Mouse (Mus musculus): ENCODE measurements around the gene Olig1. TPM values are rescaled to one million over a fixed set of nuclear protein-coding genes. Genes with fewer than 3 reads are reported as not detected.
A peak's percentile ranks its signal among the peaks of the same experiment; 100 is the strongest.

Olig1 gene
- total RNA-seq (2021) = not detected

DNA sequence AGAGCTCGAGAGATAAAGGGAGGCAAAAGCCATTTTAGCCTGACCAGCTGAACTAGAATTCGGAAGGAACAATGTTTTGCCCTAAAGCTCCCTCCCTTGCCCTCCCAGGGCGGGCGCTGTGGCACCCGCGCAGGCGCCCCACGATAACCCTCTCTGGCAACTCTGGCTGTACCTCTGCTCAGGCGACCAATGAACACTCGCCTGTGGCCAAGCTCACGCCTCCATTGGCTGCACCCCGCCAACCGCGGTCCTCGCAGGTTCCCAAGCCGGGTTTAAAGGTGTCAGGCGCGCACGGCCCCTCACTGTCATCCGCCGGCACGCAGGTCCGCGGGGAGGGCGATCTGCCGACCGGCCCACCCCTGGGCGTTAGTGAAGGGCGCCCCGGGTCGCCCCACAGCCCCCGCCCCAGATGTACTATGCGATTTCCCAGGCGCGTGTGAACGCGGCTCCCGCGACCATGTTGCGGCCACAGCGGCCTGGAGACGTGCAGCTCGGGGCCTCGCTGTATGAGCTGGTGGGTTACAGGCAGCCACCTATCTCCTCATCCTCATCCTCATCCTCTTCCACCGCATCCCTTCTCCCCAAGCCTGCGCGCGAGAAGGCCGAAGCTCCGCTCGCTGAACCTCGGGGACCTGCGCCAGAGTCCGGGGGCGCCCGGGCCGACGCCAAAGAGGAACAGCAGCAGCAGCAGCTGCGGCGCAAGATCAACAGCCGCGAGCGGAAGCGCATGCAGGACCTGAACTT lies at the start of gene Olig1:
Olig1 (plus strand) TSS at position 305 of the 744 bp plus-strand sequence.
- peak; percentile 67 for DNase-seq

DNA sequence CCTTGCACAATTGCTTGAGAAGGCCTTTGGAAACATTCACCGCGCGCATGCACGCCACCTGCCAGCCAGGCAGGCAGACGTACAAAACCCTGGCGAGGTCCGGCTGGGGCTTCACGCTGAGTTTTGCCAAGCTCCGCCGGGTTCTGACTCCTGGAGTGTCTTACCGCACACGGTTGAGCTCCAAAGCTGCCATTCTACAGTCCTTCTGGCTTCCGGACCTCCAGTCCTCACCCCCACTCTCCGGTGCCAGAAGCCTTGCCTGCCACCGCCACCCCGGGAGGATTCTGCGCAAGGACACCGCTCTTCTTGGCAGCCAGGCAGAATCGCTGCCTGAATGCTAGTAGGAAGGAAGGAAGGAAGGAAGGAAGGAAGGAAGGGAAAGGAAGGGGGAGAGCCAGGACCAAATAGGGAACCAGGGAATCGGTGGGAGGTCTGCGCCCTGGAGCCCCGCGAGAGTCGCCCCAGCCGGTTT lies 47.4 kb upstream of the Olig1 start:
- no peak for DNase-seq

DNA sequence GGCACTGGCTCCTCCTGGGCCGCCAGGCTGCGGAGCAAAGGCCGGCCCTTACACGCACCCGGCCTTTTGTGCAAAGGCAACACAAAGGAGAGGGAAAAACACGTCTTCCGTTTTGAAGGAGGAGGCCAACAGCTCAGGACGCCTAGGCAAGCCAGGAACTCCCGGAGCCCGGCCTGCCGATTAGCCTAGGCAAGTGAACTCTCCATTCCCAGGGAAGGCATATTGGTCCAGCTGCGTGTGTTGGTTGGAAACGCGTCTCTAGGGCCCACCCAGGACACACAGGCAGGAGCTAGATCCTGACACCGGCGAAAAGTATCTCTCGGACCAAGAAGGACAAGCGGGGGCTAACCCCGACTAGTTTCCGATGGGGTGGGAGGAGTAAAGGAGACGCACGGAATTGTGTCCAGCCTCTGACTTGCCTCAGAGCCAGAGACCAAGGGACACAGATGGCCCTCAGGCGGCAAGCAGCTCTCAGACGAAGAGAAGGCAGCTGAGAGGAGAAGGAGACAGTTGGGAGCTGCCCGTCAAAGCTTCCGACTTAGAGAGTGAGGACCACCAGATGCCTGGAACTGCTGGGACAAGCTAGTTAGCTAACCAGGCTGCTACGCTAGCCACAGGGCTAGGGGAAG lies 46.8 kb upstream of the Olig1 start:
- DNase-seq = no peak

DNA sequence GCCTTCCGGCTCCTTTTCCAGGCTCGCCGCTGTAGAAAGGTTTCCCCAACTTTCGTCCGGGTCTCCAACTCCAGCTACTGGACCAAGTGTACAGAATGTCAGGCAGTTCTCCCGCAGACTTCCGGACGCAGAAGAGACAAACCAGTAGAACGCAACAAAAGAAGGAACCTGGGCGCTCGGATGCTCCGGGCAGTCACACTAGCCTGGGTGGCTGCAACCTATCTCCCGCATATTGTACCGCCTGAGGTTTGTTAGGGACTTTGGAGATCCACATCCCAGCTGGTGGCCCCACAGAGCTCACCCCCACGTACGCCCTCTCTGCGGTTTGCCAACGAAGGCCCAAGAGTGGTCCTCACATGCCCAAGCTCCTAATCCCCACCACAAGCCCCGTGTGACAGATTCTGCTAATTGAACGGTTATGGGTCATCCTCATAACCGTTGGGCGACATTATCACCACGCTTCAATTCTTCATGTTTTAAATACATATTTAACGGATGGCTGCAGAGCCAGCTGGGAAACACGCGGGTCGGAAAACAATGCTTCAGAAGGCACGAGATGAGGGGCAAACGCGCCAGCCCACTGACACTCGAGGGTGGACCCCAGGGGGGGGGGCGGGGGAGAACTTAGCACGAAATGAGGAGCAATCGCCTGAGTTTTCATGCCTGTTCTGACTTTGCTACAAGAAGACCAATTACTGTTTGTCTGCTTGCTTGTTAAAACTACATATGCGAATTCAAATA lies 46.1 kb upstream of the Olig1 start:
- DNase-seq = no peak

DNA sequence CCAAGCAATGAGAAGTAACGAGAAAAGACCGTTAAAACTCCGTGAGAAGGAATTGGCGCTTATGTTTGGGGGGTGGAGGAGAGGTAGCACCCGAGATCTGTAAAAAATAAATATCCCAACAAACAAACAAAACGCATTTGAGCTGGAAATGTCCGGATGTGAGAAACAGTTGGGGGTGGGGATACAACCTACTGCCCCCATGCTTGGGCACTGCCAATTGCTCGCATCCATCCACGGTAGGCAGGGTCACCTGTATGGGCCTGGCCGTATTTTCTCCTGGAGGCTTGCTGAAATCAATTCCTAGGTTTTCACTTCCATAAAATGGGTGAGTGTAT lies 45.5 kb upstream of the Olig1 start:
- no peak for DNase-seq

DNA sequence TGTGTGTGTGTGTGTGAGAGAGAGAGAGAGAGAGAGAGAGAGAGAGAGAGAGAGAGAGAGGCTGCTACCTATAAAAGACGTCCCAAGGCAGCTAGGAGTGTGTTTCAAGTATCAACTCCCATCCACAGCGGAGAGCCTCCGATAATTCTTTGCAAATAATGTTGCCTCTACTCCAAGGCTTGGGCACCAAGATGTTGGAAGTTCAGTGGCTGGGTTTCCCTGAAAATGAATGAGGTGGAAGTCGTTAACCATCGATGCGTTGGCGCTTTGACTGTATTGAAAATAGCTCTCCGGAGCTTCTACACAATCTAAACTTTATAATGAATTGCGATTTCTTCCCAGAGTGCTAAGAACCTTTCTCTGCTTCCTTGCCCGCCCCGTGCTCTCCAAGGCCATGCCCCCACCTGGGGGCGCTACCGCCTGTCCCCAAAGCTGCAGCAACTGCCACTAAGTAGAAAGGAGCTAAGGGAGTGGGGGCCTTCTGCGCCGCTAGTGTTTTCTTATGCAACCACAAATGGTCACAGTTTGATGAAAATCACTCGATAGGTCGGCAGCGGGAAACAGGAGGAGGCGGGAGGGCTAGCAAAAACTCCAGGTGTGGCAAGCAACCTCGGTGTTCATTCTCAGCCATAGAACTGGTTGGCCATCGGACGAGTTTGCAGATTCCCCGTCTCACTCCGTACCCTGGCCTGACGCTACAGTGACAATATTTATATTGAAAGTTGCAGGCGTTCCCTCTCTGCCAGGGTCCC lies 44.9 kb upstream of the Olig1 start:
- no peak for DNase-seq

DNA sequence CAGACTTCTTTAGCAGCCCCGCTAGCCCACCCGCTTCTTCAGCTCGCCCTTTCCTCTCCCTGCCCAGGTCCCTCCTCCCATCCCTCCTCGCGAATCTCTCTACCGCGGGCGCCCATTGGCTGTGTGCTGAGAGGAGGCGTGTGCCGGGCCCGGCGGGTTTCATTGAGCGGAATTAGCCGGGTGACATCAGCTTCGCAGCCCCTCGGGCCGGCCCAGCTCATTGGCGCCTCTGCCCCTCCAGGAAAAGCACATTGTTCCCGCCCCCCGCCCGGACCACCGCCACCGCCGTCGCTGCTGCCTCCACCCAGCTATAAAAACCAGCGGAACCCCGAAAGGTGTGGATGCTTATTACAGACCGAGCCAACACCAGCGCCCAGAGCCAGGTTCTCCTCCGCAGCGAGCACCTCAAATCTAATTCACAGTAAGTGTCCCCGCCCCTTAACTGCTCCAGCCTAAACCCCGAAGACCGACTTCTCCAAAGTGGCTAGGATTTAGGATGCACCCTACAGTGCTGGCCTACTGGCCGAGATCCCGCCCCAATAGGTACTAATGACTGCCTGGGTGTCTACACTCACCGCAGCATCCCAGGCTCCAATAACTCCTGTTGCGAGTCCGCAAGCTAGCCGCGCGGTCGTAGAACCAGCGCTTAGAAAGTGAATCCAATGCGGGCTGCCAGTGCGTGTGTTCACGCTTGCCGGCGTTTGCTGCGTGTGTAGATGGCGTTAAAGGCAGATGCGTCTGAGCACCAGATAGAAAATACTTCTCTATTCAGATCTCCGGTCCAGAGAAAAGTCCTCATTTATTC lies 44.1 kb upstream of the Olig1 start, which contains the start of gene Olig2:
Olig2 (plus strand) TSS at position 225 of the 805 bp plus-strand sequence.
- DNase-seq = no peak

DNA sequence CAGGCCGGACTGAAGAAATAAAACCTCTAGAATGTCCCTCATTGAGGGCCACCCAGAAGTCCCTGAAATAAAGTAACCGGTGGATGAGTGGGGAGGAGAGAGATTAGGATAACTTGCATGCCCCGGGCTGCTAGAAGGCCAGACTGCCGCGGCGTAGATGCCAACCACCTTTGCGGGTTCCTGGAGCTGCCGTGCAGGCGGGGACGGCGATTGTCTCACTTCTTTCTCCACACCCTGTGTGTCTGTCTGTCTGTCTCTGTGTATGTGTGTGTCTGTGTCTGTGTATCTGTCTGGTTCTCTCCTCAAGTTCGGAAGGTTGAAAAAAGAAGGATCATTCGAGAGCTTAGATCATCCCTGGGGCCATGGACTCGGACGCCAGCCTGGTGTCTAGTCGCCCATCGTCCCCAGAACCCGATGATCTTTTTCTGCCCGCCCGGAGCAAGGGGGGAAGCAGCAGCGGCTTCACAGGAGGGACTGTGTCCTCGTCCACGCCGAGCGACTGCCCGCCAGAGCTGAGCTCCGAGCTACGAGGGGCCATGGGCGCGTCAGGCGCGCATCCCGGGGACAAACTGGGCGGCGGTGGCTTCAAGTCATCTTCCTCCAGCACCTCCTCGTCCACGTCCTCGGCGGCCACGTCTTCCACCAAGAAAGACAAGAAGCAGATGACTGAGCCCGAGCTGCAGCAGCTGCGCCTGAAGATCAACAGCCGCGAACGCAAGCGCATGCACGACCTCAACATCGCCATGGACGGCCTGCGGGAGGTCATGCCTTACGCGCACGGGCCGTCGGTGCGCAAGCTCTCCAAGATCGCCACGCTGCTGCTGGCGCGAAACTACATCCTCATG lies 43.3 kb upstream of the Olig1 start:
- DNase-seq = no peak

DNA sequence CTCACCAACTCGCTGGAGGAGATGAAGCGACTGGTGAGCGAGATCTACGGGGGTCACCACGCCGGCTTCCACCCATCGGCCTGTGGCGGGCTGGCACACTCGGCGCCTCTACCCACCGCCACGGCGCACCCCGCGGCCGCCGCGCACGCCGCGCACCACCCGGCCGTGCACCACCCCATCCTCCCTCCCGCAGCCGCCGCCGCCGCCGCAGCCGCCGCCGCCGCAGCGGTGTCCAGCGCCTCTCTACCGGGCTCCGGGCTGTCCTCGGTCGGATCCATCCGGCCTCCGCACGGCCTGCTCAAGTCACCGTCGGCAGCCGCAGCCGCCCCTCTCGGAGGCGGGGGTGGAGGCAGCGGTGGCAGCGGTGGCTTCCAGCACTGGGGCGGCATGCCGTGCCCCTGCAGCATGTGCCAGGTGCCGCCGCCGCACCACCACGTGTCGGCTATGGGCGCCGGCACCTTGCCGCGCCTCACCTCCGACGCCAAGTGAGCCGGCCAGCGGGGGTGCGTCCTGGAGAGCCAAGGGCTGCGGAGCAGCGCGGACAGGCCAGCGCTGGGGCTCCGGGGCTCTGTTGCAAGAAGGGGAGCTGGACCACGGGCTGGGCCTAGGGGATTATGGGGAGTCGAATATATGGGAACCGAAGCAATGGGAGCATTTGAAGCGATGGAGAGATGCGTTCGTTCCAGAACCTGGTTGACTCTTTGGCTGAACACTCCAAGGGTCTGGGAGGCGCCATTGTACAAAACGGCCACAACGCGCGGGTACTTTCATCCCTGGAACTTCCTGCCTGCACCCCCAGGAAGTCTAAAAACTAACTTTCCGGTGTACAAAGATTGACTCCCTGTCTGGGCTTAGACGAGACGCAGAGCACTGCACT lies 42.5 kb upstream of the Olig1 start:
- no peak for DNase-seq

DNA sequence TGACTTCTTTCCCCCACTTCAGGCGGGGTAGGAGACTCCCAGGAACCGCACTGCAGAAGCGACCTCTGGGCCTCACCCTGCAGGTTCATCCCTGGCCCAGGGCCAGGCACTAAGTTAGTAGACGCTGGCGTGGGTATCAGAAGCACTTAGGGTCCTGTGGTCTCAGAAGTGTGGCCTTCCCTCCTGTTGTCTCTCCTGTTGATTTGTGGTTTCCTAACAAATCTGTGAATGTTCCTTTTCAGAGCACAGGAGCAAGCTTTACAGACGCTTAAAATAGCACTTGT lies 41.9 kb upstream of the Olig1 start:
- DNase-seq = no peak

DNA sequence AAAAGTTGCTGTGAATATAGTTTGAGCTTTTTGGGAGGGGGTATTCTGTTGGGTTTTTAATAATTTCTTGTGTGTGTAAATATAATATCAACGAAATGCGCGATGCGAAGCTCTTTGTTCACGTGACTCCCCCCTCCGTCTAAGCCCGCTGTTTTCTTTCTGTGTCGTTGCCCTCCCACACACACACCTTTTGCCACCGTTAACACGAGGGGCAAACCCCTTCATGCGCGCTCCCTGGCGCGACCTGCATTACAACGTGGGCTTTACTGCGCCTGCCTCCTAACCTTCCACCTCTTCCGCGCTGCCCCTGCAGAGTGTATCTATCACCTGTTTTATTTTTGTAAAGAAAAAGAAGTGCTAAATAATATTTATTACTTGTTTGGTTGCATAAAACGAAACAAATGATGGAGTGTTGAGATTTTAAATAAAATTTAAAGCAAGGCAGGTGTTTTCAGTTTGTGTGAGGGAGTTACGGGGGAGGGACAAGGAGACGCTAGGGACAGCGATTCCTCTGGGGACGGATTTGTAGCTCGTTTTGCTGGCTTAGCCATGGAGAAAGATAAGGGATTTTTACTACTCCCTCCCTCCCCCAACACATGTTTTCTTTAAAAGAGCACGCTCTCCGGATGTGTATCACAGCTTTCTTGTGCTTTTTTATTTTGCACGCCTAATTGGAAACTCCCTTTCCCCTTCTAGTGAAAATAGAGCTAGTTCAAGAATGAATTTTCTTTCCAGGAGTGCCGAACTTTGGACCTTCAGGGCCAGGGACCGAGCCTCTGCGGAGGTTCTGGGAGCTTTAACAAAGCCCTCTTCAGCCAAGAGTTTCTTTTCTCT lies 41.1 kb upstream of the Olig1 start:
- DNase-seq = no peak

DNA sequence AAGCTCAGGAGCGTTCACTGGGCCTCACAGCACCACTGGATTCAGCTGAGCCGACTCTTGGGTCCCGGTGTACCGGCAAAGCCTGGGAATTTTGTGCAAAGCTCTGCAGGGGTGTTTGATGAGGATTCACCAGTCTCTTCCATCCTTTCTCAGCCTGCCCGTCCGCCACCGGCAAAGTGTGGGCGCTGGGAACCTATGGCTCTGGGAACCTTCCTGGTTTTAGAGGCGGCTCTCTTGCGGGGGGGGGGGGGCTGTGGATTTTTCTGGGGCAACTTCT lies 40.6 kb upstream of the Olig1 start:
- no peak for DNase-seq

DNA sequence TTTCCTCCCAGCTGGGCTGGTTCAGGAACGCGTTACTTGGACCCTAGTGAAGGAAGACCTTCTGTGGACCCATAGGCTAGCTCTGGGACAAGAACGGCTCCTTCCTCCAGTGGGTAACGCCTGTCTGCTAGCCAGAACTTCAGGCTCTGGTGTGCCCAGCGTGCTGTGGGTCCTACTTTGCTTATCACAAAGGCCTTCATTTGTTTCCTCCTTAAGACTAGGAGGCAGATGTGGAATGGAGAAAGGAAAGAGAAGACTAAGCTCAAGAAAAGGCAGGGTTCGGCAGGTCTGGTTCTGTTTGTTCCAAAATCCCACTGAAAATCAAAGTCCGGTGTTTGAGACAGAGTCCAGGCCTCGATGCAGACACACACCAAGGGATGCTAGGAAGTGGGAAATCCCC lies 39.9 kb upstream of the Olig1 start:
- no peak for DNase-seq

DNA sequence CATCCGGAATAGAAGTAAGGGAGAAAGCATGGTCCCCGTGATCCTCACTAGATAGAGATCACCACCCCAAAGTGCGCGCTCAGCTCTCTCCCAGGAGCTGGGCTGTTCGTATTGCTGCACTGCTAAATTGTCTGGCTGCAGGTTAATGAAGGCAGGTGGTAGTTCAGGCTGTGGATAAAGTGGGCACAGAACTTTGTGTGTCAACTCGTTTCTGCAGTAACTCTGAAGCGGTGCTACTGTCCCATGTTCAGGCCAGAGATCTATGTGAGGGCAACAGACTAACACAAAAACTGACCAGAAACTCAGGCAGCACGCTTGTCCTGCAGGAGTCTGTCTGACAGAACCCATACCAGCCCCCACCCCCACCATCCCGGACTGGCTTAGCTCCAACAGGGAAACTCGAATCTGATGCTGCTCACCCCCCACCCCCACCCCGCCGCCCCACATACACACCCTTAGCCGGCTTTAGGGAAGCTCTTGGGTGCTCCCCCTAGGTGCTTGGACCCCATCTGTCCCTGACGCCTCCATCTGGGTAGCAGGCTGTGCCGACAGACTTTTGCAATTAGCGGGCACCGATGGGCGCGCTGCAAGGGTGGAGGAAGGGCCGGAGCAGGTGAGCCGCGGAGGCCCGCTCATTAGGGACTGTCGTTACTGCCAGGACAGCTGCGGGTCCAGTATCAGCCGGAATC lies 37.6 kb upstream of the Olig1 start:
- DNase-seq = no peak

DNA sequence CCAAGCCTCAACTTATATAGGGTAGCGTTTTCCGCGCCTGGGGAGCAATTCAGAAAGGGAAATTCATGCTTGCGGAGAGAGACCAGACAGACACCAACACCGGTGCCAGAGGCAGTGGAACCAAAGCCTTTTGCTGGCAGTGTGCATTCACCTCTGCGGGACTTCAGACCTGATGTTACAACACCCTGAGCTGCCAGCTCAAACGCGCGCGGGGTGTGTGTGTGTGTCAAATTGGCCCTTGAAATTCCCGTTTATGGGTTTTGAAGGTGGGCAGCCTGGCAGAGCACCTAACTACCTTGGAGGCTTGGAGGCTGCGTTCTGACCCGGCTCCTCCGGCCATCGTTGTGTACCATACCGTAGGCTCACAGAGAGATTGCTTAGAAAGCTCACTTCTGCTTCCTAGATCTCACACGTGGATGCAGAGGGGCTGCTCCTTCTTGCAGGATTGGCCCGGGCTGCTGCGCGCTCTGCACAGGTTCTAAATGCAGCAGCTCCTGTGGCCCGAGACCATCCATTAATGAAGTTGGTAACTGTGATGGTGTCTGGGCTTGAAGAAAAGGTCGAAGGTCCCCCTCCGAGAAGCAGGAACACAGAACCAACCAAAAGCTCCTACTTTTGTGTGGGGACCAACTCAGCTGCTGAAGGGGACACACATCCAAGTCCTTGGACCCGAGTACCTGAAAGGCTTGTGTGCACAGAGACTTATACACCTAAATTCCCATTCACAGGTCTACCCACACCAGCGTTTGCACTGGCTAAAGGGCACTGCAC lies 36.9 kb upstream of the Olig1 start:
- no peak for DNase-seq

DNA sequence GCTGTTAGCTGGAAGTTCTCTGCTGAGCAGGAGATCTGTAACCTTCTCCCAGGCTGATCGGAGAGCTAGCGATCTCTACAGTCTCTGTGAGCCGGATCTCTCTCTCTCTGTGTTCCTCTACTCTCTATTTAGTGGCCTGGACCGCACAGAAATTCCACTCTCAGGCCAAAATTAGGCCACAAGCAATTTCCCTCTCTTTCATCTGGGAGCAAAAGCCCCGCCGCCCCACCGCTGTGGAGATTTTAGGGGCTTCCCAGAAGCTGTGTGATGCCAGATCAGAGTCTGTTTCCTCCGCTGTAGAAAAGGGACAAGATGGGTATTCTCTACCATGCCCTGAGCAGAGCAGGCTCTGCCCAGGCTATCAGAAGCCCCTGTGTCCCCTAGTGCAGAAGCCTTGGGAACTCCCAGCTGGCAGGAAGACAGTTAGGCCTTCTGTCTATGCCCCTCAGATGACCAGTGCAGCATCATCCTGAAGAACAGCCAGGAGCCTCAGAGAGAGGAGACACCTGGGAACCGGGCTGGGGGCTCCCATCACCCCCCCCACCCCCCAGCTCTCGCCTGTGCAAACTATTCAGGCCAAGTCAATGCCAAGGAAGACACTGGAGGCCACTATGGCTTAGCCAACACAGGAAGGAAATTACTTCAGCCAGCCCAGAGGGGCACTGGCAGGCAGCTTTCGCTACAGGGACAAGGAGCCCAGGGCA lies 36.2 kb upstream of the Olig1 start:
- DNase-seq = no peak

DNA sequence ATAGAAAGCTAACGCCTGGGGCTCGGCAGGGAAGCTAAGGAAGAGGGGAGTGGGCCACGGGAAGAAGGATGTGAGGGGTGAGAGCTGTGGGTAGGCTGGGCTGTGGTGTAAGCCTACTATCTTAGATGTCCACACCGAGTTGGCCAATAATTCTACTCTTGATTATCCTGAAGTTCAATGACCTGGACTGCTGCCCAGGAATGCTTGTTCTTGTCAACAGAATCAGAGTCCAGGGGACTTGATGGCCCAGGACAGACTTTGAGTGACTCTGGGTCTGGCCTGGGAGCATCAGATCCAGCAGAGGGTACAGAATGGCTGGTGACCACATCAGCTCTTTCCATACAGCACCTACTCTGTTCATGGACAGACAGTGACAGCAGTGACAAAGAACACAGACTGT lies 30.5 kb upstream of the Olig1 start:
- DNase-seq = no peak

Data from heart, postnatal 4 days (tissue).